Mouse (Mus musculus) forebrain, embryonic 13.5 days (tissue): ENCODE results near the gene Eif5. TPM values are rescaled to one million over a fixed set of nuclear protein-coding genes. Genes with fewer than 3 reads are reported as not detected.

ENCODE experiments used
- ATAC-seq: fragments of 200-750 bp; cut with Nextera tagmentation; 2 replicates; pipeline ENCODE4 v1.8.0; 2017
- H3K27ac ChIP-seq: fragments of 300-500 bp; sonication (generic); 2 replicates; pipeline ENCODE4 v1.5.1; 2015; ENCODE audit warnings: inconsistent platforms, mild to moderate bottlenecking, moderate library complexity
- H3K27me3 ChIP-seq: fragments of 300-500 bp; sonication (generic); 2 replicates; pipeline ENCODE4 v1.6.1; 2015; ENCODE audit warnings: mild to moderate bottlenecking, inconsistent platforms
- H3K36me3 ChIP-seq: fragments of 300-500 bp; sonication (generic); 2 replicates; pipeline ENCODE4 v1.6.1; 2015; ENCODE audit warnings: mild to moderate bottlenecking, inconsistent platforms; ENCODE audit not compliant: poor library complexity, severe bottlenecking
- H3K4me1 ChIP-seq: fragments of 300-500 bp; sonication (generic); 2 replicates; pipeline ENCODE4 v1.6.1; 2015; ENCODE audit warnings: inconsistent platforms
- H3K4me2 ChIP-seq: fragments of 300-500 bp; sonication (generic); 2 replicates; pipeline ENCODE4 v1.6.1; 2015; ENCODE audit warnings: inconsistent platforms, mild to moderate bottlenecking, moderate library complexity
- H3K4me3 ChIP-seq: fragments of 300-500 bp; sonication (generic); 2 replicates; pipeline ENCODE4 v1.5.1; 2015; ENCODE audit warnings: mild to moderate bottlenecking, inconsistent platforms
- H3K9ac ChIP-seq: fragments of 300-500 bp; sonication (generic); 2 replicates; pipeline ENCODE4 v1.6.1; 2015; ENCODE audit warnings: mild to moderate bottlenecking, inconsistent platforms
- H3K9me3 ChIP-seq: fragments of 300-500 bp; sonication (generic); replicated peaks from 2 replicates; pipeline ENCODE4 v1.6.1; 2016; ENCODE audit warnings: inconsistent platforms
- WGBS: fragments of 180-500 bp; shearing (Covaris S2); methylation state at CpG from one replicate; pipeline ENCODE4 v1.1.7; 2015; 5-methylcytosine and 5-hydroxymethylcytosine counted together
- polyA plus RNA-seq: library from polyadenylated mRNA; unstranded; fragments of >200 nt; fragmentation: Nextera tagmentation; extraction: Ambion mirVana; gene quantifications from 2 replicates; pipeline ENCODE4 v1.2.1, GENCODE M21; 2015

Gene Eif5
- polyA plus RNA-seq, 1 experiment from 2014 or later: 695 TPM

DNA sequence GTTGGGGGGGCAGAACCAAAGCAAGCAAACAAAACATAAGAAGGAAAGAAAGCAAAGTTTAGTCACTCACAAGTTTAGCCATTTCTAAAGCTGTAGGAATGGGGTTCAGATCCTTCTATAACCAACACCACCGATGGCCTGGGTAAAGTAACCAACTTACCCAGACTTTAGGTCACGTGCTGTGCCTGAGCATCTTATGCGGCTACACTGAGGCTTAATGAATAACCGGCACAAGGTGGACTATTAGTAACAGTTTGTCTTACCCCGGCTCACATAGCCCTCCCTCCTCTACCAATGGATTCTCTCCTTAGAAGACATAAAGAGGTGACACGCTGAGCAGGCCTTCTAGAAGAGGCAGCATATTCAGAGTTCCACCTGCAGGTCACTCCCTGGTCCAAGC lies 35.5 kb downstream of the Eif5 start:
- WGBS: 31% methylated on average over 6 of the region's 6 CpGs

DNA sequence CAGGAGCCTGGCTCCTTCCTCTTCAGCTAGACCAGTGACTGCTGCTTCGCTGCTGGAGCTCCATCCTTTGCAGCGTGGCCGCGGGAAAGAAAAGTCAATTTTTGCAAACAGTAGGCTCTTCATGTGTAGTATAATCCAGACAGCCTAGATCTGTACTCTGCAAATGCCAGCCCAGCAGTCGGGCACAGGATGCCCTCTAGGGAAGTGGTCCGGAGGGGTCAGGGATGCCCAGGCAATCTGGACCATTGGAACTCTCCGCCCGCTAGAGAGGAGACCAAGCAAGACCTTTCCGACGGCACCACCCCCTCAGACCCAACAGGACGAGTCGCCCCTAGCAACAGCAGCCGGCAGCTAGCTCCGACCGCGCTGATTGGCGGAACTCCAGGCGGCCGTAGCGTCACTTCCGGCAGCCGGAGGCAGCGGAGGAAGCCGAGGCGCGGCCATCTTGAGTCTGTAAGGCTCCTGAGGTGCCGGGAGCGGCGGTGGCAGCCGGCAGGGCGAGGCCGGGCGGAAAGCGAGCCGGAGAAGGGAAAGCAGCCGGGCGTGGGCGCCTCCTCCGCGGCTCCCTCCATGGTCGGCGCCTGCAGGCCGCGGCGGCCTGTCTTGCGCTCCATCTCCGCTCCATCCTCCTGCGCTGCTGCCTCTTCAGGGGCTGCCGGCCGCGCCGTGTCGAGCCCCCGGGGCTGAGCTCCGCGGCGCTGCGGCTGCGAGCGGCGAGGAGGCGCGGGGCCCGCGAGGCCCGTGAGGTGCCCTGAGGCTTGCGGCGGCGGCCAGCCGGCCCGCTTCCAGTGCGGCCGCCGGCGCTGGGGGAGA lies 36.5 kb downstream of the Eif5 start, which contains the start of gene Mark3:
TSS of gene Mark3 (plus strand) at position 450 of the 813 bp plus-strand sequence.
- H3K27me3 ChIP-seq: no peaks in the 10 kb centered on the region
- H3K9me3 ChIP-seq: no peaks in the 10 kb centered on the region
- H3K4me2 ChIP-seq: peak within 1 kb of the TSS; percentile 93
- peak within 1 kb of the TSS; percentile 99 for H3K9ac ChIP-seq
- peak within 1 kb of the TSS; percentile 100 for H3K4me3 ChIP-seq
- WGBS: under 1% methylated on average over 71 of the region's 75 CpGs
- no peaks in the 10 kb centered on the region for H3K36me3 ChIP-seq
- peak; percentile 99 for ATAC-seq
- H3K4me1 ChIP-seq: peaks cover 33% of the 10 kb centered on the region
- peak within 1 kb of the TSS; percentile 97 for H3K27ac ChIP-seq

More for the DNA sequence above, 35.5 kb downstream of the Eif5 start:
- H3K9ac ChIP-seq: peak overlapping the region; percentile 99
- H3K27me3 ChIP-seq: no peaks in the 10 kb centered on the region
- no peak overlapping the region for H3K27ac ChIP-seq
- no peaks in the 10 kb centered on the region for H3K9me3 ChIP-seq
- H3K4me2 ChIP-seq: peak overlapping the region; percentile 93
- H3K4me1 ChIP-seq: peaks cover 33% of the 10 kb centered on the region
- no peak for ATAC-seq
- H3K4me3 ChIP-seq: peak overlapping the region; percentile 100
- no peaks in the 10 kb centered on the region for H3K36me3 ChIP-seq

DNA sequence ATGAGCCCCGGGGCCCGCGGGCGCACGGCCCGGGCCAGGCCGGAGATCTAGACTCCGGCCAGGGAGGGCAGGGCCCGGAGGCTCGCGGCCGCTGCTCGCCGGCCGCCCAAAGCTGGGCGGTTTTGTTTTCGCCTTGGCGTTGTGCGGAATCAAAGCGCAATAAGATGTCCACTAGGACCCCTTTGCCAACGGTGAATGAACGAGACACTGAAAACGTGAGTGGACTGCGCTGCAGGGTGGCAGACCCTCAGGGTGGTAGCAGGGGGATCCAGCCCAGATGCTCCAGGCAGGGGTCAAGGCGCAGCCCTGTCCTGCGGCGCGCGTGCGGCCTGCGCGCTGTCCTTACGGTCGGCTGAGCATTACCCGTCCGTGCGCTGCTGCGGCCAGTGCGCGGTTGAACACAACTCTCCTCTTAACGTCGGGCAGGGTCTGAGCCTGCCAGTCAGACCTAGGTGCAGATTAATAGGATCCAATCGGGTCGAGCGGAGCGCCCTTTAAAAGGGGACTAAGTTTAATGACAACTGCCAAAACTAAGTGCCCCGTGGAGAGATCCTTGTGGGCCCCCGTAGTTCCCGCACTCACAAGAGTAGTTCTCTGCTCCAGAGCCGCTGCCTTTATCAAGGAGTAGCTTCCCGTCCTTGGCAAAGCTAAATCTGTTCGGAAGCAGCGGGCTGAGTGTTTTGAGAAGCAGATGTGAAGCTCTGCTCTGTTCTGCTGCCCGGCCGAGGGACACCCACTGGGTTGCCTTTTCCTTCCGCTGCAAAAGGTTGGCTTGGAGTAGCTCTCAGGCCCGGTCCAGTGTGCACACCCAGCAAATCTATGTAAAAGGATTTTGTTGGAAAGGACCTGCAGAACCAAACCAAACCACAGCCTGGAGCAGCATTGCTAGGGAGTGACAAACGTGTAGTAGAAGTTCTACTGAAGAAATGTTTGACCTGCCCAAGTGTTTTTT lies 37.3 kb downstream of the Eif5 start:
- Histone ChIP-seq H3K4me3 (peak overlapping the region; percentile 100), H3K9me3 (no peaks in the 10 kb centered on the region), H3K4me2 (peak overlapping the region; percentile 93), H3K36me3 (no peaks in the 10 kb centered on the region), H3K27ac (peak overlapping the region; percentile 97), H3K27me3 (no peaks in the 10 kb centered on the region), H3K4me1 (peaks cover 33% of the 10 kb centered on the region), H3K9ac (peak overlapping the region; percentile 99)
- ATAC-seq: peak; percentile 31; the same call in 1 of the 2 replicates
- WGBS: under 1% methylated on average over 52 of the region's 58 CpGs

DNA sequence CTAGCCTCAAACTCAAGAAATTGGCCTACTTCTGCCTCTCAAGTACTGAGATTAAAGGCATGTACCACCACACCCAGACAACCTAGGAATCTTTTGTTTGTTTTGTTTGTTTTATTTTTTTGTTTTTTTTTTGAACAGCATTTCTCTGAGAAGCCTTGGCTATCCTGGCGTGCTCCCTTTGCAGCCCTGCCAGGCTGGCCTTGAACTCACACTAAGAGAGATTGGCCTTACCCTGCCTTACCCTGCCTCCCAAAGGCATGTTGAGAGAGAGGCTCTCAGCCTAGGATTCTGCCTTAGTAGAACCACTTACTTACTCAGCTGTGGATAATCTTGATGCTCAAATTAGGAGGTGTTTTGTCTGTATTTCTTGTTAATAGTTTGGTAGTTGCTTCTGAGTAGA lies 45.2 kb downstream of the Eif5 start:
- H3K4me1 ChIP-seq: peaks cover 7% of the 10 kb centered on the region; the same call in 1 of the 2 replicates
- WGBS: 85% methylated on average over 1 of the region's 1 CpGs
- no peak for ATAC-seq

DNA sequence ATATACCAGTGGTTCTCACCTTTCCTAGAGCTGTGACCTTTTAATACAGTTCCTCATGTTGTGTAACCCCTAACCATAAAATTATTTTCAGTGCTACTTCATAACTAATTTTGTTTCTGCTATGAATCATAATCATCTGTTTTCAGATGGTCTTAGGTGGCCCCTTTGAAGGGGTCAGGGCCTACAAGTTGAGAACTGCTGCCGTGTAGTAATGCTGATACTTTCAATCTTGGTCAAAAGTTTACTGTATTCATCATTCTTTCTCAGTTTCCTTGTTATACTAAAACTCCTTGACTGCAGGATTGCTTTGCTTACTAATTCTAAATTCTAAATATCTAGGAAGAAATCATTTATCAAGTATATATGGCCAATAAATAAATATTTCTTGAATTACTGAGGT lies 46.6 kb downstream of the Eif5 start:
- Histone ChIP-seq H3K27me3 (no peaks in the 10 kb centered on the region), H3K9ac (no peak overlapping the region), H3K4me2 (no peak overlapping the region), H3K36me3 (no peaks in the 10 kb centered on the region), H3K4me3 (no peak overlapping the region), H3K4me1 (peaks cover 7% of the 10 kb centered on the region; the same call in 1 of the 2 replicates), H3K9me3 (no peaks in the 10 kb centered on the region), H3K27ac (no peak overlapping the region)
- 89% methylated on average over 1 of the region's 1 CpGs for WGBS
- ATAC-seq: no peak

More for the DNA sequence above, 45.2 kb downstream of the Eif5 start:
- no peaks in the 10 kb centered on the region for H3K27me3 ChIP-seq
- H3K9ac ChIP-seq: no peak overlapping the region
- no peaks in the 10 kb centered on the region for H3K9me3 ChIP-seq
- no peak overlapping the region for H3K27ac ChIP-seq
- H3K4me2 ChIP-seq: no peak overlapping the region
- H3K36me3 ChIP-seq: no peaks in the 10 kb centered on the region
- H3K4me3 ChIP-seq: no peak overlapping the region

DNA sequence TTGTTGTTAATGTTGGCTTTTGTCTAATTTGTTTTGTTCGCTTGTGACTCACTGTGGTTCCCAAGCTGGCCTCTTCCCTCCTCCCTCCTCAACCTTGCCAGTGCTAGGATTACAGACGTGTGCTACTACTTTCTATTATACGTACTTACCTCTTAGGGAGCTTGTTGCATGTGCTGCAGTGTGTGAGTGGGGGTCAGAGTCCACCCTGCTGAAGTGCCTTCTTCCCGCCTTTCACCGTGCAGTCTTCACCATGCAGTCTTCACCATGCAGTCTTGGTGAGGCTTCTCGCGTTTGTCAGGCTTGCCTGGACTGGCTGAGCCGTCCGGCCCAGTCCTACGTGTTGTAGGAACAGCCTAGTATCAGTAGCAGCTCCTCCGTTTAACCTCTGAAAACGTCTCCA lies 49.4 kb downstream of the Eif5 start:
- H3K4me3 ChIP-seq: no peak overlapping the region
- H3K9me3 ChIP-seq: no peaks in the 10 kb centered on the region
- no peak for ATAC-seq
- H3K27me3 ChIP-seq: no peaks in the 10 kb centered on the region
- no peaks in the 10 kb centered on the region for H3K36me3 ChIP-seq
- H3K4me1 ChIP-seq: peaks cover 7% of the 10 kb centered on the region; the same call in 1 of the 2 replicates
- H3K27ac ChIP-seq: no peak overlapping the region
- H3K4me2 ChIP-seq: no peak overlapping the region
- H3K9ac ChIP-seq: no peak overlapping the region
- 85% methylated on average over 12 of the region's 12 CpGs for WGBS

DNA sequence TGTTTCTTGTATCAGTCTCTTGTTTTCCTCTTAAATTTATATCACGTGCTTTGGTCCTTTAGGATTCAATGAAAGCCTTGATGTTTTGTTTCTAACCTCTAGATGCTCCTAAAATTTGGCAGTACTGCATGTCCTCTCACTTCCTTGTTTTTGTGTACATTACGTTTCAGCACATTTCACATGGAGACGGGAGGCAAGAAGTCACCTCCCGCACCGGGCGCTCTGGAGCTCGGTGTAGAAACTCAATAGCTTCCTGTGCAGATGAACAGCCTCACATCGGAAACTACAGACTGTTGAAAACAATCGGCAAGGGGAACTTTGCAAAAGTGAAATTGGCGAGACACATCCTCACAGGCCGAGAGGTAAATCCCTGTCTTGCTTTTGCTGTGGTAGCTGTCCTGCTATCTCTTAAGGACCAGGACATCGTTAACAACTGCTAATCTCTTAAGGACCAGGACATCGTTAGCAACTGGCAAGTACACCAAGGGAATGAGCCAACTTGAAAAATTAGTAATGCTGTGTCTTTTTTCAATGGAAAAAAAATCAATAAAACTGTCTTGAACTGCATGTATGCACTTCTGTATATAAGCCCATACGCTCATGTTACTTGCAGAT lies 54.7 kb downstream of the Eif5 start:
- Histone ChIP-seq H3K27me3 (no peaks in the 10 kb centered on the region), H3K9ac (no peak overlapping the region), H3K4me2 (no peak overlapping the region), H3K36me3 (peaks cover 42% of the 10 kb centered on the region), H3K9me3 (no peaks in the 10 kb centered on the region), H3K27ac (no peak overlapping the region), H3K4me3 (no peak overlapping the region), H3K4me1 (no peaks in the 10 kb centered on the region)
- 79% methylated on average over 14 of the region's 14 CpGs for WGBS
- no peak for ATAC-seq

DNA sequence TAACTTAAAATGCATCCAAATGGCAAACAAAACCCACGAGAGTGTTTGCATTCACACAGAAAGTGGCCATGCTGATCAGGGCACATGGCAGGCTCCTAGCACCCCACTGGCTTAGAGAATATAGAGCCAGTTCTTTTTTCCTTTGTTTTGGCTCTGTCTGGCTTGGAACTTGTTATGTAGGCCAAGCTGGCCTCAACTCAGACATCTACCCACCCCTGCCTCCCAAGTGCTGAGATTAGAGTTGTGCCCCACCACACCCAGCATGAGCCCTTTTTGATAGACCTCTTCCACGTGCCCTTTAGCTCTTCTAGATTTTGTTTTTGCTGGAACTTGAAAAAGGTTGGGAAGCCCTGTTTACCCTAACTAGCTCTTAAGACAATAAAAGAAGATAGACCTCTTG lies 56.0 kb downstream of the Eif5 start:
- Histone ChIP-seq H3K27ac (no peak overlapping the region), H3K4me2 (no peak overlapping the region), H3K36me3 (peaks cover 54% of the 10 kb centered on the region), H3K4me1 (no peaks in the 10 kb centered on the region), H3K27me3 (no peaks in the 10 kb centered on the region), H3K9me3 (no peaks in the 10 kb centered on the region), H3K4me3 (no peak overlapping the region), H3K9ac (no peak overlapping the region)
- no peak for ATAC-seq
- whole genome bisulfite sequencing: 63% methylated on average over 2 of the region's 2 CpGs

Other genes starting within 250 kb of the Eif5 start
- 25.1 and 34.0 TPM in 2 replicates for gene Cdc42bpb, start 160.3 kb upstream of the Eif5 start, polyA plus RNA-seq
- gene Lbhd2, start 131.2 kb upstream of the Eif5 start, polyA plus RNA-seq: 0.35 and 1.0 TPM in 2 replicates
- 1.2 and 2.3 TPM in 2 replicates for gene Exoc3l4, start 121.0 kb upstream of the Eif5 start, polyA plus RNA-seq
- gene Tnfaip2, start 95.5 kb upstream of the Eif5 start, polyA plus RNA-seq: 0.60 and 1.2 TPM in 2 replicates
- 0.40 and 1.0 TPM in 2 replicates for gene Gm266, start 52.2 kb upstream of the Eif5 start, polyA plus RNA-seq
- gene Mark3, start 36.5 kb downstream of the Eif5 start, polyA plus RNA-seq: 44.2 and 47.2 TPM in 2 replicates
- 2,311 and 2,462 TPM in 2 replicates for gene Ckb, start 134.3 kb downstream of the Eif5 start, polyA plus RNA-seq
- 10.7 and 12.2 TPM in 2 replicates for gene Trmt61a, start 140.1 kb downstream of the Eif5 start, polyA plus RNA-seq
- 62.1 and 62.8 TPM in 2 replicates for gene Bag5, start 175.2 kb downstream of the Eif5 start, polyA plus RNA-seq
- gene Apopt1, start 175.2 kb downstream of the Eif5 start, polyA plus RNA-seq: 52.6 and 56.2 TPM in 2 replicates
- gene Klc1, start 220.8 kb downstream of the Eif5 start, polyA plus RNA-seq: 319 and 339 TPM in 2 replicates